Mouse (Mus musculus) midbrain, embryonic 15.5 days (tissue): ENCODE measurements around the gene Cln5. TPM values are rescaled to one million over a fixed set of nuclear protein-coding genes. Genes with fewer than 3 reads are reported as not detected.

Experiments used
- ATAC-seq: fragments of 200-750 bp; cut with Nextera tagmentation; replicated peaks from 2 replicates; pipeline ENCODE4 v1.8.0; 2017; ENCODE audit warnings: moderate TSS enrichment
- H3K27ac ChIP-seq: fragments of 300-500 bp; sonication (generic); 2 replicates; pipeline ENCODE4 v1.5.1; 2015; ENCODE audit warnings: mild to moderate bottlenecking, inconsistent platforms
- H3K27me3 ChIP-seq: fragments of 300-500 bp; sonication (generic); replicated peaks from 2 replicates; pipeline ENCODE4 v1.6.1; 2015; ENCODE audit warnings: inconsistent platforms
- H3K36me3 ChIP-seq: fragments of 300-500 bp; sonication (generic); replicated peaks from 2 replicates; pipeline ENCODE4 v1.6.1; 2015; ENCODE audit warnings: inconsistent platforms
- H3K4me1 ChIP-seq: fragments of 300-500 bp; sonication (generic); 2 replicates; pipeline ENCODE4 v1.6.1; 2015; ENCODE audit warnings: inconsistent platforms
- H3K4me2 ChIP-seq: fragments of 300-500 bp; sonication (generic); 2 replicates; pipeline ENCODE4 v1.6.1; 2015; ENCODE audit warnings: inconsistent platforms, mild to moderate bottlenecking, moderate library complexity
- H3K4me3 ChIP-seq: fragments of 300-500 bp; sonication (generic); 2 replicates; pipeline ENCODE4 v1.5.1; 2015; ENCODE audit warnings: mild to moderate bottlenecking, inconsistent platforms
- H3K9ac ChIP-seq: fragments of 300-500 bp; sonication (generic); 2 replicates; pipeline ENCODE4 v1.6.1; 2015; ENCODE audit warnings: mild to moderate bottlenecking, inconsistent platforms
- H3K9me3 ChIP-seq: fragments of 300-500 bp; sonication (generic); 2 replicates; pipeline ENCODE4 v1.6.1; 2016; ENCODE audit warnings: inconsistent platforms
- WGBS: fragments of 180-500 bp; shearing (Covaris S2); methylation state at CpG from one replicate; pipeline ENCODE4 v1.1.7; 2015; ENCODE audit warnings: mixed read lengths; 5-methylcytosine and 5-hydroxymethylcytosine counted together
- polyA plus RNA-seq: library from polyadenylated mRNA; unstranded; fragments of >200 nt; fragmentation: Nextera tagmentation; extraction: Ambion mirVana; gene quantifications from 2 replicates; pipeline ENCODE4 v1.2.1, GENCODE M21; 2015

Gene Cln5
- polyA plus RNA-seq, 1 experiment from 2014 or later, result 11.6 TPM

DNA sequence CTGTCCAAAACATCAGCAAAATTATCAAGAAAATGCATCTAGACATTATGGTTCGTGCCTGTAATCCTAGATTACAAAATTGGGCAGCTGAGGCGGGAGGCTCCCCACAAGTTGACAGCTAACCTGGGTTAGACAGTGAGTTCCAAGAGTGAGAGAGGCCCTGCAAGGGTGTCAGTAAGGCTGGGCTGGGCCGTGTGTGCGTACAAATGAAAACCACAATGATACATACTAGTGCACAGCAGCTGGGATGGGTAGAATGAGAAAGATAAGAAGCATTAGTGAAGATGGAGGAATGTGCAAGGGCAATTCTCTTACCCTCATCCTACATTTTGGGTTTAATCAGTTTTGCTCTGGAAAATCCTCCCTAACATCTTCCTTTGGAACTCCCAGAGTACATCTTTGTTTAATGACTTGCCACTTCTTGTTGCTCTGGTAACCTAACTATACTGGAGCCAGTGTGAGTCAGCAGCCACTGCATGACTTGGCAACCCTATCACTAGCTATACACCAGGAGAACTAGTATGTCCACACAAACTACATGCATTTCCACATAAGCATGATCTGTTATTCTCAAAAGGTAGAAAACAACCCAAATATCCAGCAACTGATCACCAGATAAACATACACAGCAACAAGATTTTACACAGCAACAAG, 16.8 kb downstream of the Cln5 start:
- no peaks in the 10 kb centered on the region for H3K4me1 ChIP-seq
- no peaks in the 10 kb centered on the region for H3K9me3 ChIP-seq
- H3K4me3 ChIP-seq, result no peak overlapping the region
- no peak for ATAC-seq
- 99% methylated on average over 4 of the region's 4 CpGs for WGBS
- H3K4me2 ChIP-seq, result no peak overlapping the region
- H3K27ac ChIP-seq, result no peak overlapping the region
- no peak overlapping the region for H3K9ac ChIP-seq
- no peaks in the 10 kb centered on the region for H3K27me3 ChIP-seq
- H3K36me3 ChIP-seq, result peaks cover 26% of the 10 kb centered on the region

DNA sequence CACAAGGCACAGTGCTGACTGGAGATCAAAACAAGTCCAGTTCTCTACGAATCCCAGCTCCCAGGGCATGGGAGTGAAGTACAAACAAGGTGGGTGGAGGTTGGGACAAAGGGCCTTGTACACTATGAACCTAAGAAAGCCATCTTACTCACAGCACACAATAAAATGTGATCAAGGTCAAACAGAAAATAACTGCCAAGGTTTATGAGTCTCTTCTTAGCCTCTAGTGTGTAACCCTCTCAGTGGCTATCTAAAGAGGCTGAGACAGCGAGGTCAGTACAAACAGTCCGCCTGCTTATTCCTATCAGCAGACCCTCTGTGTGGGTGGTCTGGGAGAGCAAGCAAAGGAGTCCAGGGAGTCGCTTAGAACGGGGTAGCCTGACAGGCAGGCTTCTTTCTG, 17.8 kb downstream of the Cln5 start:
- Histone ChIP-seq H3K9me3 (no peaks in the 10 kb centered on the region), H3K9ac (no peak overlapping the region), H3K4me2 (no peak overlapping the region), H3K27ac (no peak overlapping the region), H3K4me3 (no peak overlapping the region), H3K4me1 (no peaks in the 10 kb centered on the region), H3K36me3 (peaks cover 23% of the 10 kb centered on the region), H3K27me3 (no peaks in the 10 kb centered on the region)
- 89% methylated on average over 5 of the region's 5 CpGs for whole genome bisulfite sequencing
- no peak for ATAC-seq

DNA sequence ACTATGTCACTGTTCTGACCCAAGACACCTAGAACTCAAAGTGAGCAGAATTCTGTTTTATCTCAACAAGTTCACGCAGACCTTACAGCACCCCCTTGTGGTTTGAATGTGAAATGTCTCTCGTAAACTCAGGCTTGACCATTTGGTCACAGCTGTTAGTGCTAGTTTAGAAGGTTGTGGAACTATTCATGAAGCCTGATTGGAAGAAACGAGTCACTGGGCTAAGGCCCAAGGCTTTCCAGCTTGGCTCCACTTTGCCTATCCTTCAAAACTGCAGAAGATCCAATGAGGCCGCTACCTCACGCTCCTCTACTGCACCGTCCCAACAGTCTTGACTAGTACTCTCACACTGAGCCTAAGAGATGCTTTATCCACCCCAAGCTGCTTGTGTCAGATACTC, 18.6 kb downstream of the Cln5 start:
- 76% methylated on average over 6 of the region's 6 CpGs for WGBS
- H3K36me3 ChIP-seq, result peaks cover 19% of the 10 kb centered on the region
- H3K9me3 ChIP-seq, result no peaks in the 10 kb centered on the region

DNA sequence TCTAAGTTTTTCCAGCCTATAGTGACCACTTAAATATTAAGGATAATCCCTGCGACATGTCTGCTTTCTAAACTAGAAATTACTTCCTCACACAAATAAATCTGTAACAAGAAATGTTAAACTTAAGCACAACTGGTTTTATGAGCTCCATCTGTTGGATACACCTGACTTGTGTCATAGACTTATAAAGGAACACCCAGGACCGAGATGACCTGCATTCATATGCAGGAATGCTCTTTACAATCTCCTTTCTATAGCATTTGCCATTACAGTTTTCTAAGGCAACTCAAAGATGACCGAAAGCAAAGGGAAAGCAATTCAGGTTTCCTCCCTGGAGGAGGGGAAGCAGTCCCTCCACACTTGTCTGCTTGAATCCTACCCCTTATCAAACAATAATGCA, 23.2 kb downstream of the Cln5 start:
- no peak for ATAC-seq
- H3K36me3 ChIP-seq, result peaks cover 5% of the 10 kb centered on the region
- no peak overlapping the region for H3K27ac ChIP-seq
- H3K9me3 ChIP-seq, result no peaks in the 10 kb centered on the region
- no peak overlapping the region for H3K9ac ChIP-seq
- H3K27me3 ChIP-seq, result no peaks in the 10 kb centered on the region
- 89% methylated on average over 3 of the region's 3 CpGs for WGBS
- H3K4me2 ChIP-seq, result no peak overlapping the region
- peaks cover 31% of the 10 kb centered on the region for H3K4me1 ChIP-seq
- H3K4me3 ChIP-seq, result no peak overlapping the region

More for the DNA sequence above, 18.6 kb downstream of the Cln5 start:
- no peak for ATAC-seq
- Histone ChIP-seq H3K4me3 (no peak overlapping the region), H3K27me3 (no peaks in the 10 kb centered on the region), H3K4me2 (no peak overlapping the region), H3K9ac (no peak overlapping the region), H3K27ac (no peak overlapping the region), H3K4me1 (no peaks in the 10 kb centered on the region)

DNA sequence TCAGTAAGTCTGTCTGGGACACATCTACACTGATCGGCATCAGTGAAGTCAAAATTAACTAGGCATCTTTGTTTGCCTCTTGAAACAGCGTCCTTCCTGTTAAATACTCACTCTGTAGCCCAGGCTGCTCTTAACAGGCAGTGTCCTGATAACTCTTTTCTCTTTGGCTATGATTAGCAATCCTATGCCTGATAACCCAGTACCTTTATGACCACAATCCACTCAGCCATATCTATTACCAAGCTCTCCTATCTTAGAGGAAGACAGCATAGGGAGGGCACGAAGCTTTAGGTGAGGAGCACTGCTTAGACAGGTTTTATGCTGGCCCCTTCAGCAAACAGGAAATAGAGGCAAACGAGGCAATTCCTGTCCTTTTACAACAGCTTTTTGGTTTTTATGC, 23.7 kb downstream of the Cln5 start:
- no peaks in the 10 kb centered on the region for H3K9me3 ChIP-seq
- H3K4me3 ChIP-seq, result no peak overlapping the region
- H3K36me3 ChIP-seq, result peaks cover 2% of the 10 kb centered on the region
- ATAC-seq, result no peak
- H3K27me3 ChIP-seq, result no peaks in the 10 kb centered on the region
- H3K4me2 ChIP-seq, result no peak overlapping the region
- no peak overlapping the region for H3K9ac ChIP-seq
- 86% methylated on average over 4 of the region's 4 CpGs for WGBS
- H3K4me1 ChIP-seq, result peaks cover 31% of the 10 kb centered on the region
- no peak overlapping the region for H3K27ac ChIP-seq

DNA sequence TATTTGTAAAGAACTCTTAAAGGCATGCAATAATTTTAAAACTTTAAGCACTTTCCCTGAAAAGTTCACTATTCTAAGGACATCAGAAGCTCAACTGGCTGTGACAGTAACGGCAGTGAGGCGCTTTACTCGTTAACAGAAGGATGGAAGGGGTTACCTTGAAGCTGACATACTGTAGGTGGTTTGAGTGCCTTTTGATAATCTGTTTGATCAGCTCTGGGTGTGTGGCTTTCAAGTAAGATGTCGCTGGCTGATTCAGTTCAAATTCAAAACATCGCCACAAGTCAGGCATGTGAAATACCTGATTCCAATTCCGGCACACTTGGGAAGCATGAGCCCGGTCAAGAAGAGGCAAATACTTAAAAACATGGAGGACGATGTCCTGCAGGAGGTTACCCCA, 25.0 kb downstream of the Cln5 start:
- H3K4me3 ChIP-seq, result no peak overlapping the region
- no peaks in the 10 kb centered on the region for H3K36me3 ChIP-seq
- no peaks in the 10 kb centered on the region for H3K9me3 ChIP-seq
- H3K9ac ChIP-seq, result no peak overlapping the region
- H3K4me1 ChIP-seq, result peaks cover 31% of the 10 kb centered on the region
- 85% methylated on average over 8 of the region's 8 CpGs for WGBS
- no peak overlapping the region for H3K27ac ChIP-seq
- no peaks in the 10 kb centered on the region for H3K27me3 ChIP-seq
- no peak for ATAC-seq
- no peak overlapping the region for H3K4me2 ChIP-seq

DNA sequence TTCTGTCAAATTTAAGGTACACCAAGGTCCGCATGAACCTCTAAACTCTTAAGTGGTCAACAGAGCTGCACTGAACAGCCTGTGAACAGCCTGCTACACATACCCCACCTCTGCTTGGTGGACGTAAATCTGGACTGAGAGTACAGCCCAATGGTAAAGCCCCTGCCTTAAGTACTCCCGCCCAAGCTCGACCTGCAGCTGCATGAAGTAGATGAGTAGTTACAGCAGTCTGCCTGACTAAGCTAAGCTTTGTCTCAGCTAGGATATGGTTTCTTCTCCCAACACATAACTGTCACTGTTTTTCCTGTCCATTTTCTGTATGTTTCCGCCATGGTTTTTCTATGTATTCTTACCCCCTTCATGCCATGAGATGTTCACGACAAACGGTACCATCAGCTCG, 25.8 kb downstream of the Cln5 start:
- Histone ChIP-seq H3K4me1 (peaks cover 31% of the 10 kb centered on the region), H3K27me3 (no peaks in the 10 kb centered on the region), H3K4me2 (no peak overlapping the region), H3K9ac (no peak overlapping the region), H3K36me3 (no peaks in the 10 kb centered on the region), H3K4me3 (no peak overlapping the region), H3K9me3 (no peaks in the 10 kb centered on the region), H3K27ac (no peak overlapping the region)
- ATAC-seq, result no peak
- 91% methylated on average over 8 of the region's 8 CpGs for whole genome bisulfite sequencing

DNA sequence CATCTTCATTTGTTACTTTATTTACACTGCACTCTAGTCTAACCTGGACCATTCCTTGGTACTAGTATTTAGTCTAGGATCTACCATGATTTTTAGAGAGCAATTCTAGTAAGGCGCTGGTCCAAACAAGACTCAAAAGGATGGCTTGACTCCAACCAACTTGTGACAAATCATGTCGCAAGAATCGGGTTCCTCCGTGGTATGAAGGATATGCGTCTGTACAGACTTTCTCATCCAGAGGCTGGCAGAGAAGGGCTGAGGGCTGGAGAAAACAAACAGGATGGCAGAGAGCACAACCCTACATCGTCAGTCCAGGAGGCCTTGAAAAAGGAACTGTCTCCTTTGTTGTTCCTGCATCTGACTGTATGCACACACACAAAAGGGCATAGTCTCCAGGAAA, 26.6 kb downstream of the Cln5 start:
- WGBS, result 83% methylated on average over 6 of the region's 6 CpGs
- Histone ChIP-seq H3K9ac (no peak overlapping the region), H3K9me3 (no peaks in the 10 kb centered on the region), H3K4me3 (no peak overlapping the region), H3K4me1 (peaks cover 31% of the 10 kb centered on the region), H3K27ac (no peak overlapping the region), H3K4me2 (0 out of 2 replicates have a peak overlapping the region, but pooled peaks have one; percentile 8), H3K36me3 (no peaks in the 10 kb centered on the region), H3K27me3 (no peaks in the 10 kb centered on the region)
- no peak for ATAC-seq

DNA sequence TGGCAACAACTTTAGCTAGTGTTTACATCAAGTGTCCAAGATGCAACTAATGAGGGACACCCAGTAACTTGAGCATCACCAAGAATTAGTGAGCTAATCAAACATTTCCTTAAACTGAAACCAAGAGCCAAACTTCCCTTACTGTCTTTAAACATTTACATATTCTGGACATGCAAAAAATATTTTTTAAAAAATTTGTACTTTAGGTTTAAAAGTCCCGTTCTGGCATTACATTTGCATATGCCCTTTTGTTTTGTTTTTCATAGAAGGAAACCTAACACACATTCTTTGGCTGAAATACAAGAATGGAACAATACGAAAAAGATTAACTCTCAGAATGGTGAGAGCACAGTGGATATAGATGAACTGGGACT, 28.2 kb downstream of the Cln5 start:
- H3K9ac ChIP-seq, result peak overlapping the region; percentile 98
- H3K27ac ChIP-seq, result peak overlapping the region; percentile 98
- H3K9me3 ChIP-seq, result no peaks in the 10 kb centered on the region
- WGBS, result 1% methylated on average over 2 of the region's 2 CpGs
- H3K27me3 ChIP-seq, result no peaks in the 10 kb centered on the region
- peak overlapping the region; percentile 83 for H3K4me2 ChIP-seq
- no peak for ATAC-seq
- H3K4me3 ChIP-seq, result peak overlapping the region; percentile 97
- H3K4me1 ChIP-seq, result peaks cover 31% of the 10 kb centered on the region
- H3K36me3 ChIP-seq, result no peaks in the 10 kb centered on the region

DNA sequence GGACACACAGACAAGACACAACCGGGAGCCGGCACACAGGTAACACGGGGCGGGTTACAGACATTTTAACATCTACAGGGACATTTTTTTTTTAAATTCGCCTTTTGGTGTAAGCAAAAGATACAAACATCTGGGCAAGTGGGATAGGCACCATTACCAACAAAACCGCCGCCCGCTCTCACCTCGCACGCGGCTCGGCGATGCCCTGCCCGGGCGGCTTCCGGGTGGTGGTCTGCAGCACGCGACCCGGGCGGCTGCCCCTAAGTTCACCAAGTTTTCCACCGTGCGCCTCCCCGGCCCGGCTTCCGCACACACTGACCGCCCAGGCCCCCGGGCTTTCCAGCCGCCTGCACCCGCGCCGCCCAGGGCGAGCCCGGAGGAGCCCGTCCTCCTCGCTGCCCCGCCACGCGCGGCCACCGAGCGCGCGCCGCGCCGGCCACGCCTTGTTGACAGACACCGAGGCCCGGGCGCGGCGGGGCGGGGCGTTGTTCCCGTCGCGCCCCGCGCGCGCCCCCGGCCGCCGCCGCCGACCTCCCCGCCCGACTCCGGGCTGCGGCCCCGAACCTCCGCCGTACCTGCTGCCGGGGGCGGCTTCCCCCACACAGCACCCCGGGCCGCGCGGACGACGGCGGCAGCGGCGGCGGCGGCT, 28.7 kb downstream of the Cln5 start:
- H3K4me2 ChIP-seq, result peak overlapping the region; percentile 83
- 2% methylated on average over 69 of the region's 86 CpGs for WGBS
- H3K9me3 ChIP-seq, result no peaks in the 10 kb centered on the region
- peak overlapping the region; percentile 97 for H3K4me3 ChIP-seq
- peak overlapping the region; percentile 98 for H3K9ac ChIP-seq
- no peaks in the 10 kb centered on the region for H3K27me3 ChIP-seq
- H3K36me3 ChIP-seq, result no peaks in the 10 kb centered on the region
- H3K27ac ChIP-seq, result peak overlapping the region; percentile 98
- H3K4me1 ChIP-seq, result peaks cover 30% of the 10 kb centered on the region
- peak; percentile 87 for ATAC-seq

DNA sequence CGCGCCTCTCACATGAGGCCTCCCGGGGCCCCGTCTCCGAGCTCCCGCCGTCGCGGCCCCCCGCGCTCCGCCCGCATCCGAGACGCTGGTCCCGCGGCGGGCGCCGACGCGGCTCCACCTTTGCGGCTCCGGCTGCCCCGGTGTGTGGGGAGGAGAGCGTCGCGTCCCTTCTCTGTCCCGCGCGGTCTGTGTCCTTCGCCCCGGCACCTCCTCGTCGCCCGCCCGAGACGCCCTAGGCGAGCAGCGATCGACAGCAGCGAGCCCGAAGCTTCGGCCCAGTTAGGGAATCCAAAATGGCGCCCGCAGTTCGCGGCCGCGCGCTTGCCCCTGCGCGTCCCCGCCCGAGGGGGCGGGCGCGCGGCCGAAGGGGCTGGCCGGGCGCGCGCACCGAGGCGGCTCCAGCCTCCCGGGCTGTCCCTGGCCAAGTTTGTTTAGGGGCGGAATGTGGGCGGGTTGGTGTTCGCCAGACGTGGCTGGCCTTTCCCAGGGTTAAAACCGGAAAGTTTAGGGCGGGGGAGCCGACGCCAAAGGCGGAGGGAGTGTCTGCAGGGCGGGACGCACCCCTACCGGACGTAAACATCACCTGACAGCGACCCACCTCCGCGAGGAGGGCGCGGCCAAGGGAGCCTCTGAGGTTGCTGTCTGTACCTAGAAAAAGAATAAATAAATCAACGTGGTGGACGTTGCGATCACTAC, 29.4 kb downstream of the Cln5 start, which contains the start of gene Fbxl3:
TSS of gene Fbxl3 (minus strand) at position 329 of the 696 bp plus-strand sequence.
- Histone ChIP-seq H3K4me3 (peak within 1 kb of the TSS; percentile 97), H3K36me3 (no peaks in the 10 kb centered on the region), H3K9ac (peak within 1 kb of the TSS; percentile 98), H3K4me1 (peaks cover 28% of the 10 kb centered on the region), H3K9me3 (no peaks in the 10 kb centered on the region), H3K27me3 (no peaks in the 10 kb centered on the region), H3K27ac (peak within 1 kb of the TSS; percentile 98), H3K4me2 (peak within 1 kb of the TSS; percentile 83)
- WGBS, result under 1% methylated on average over 88 of the region's 88 CpGs
- ATAC-seq, result peak; percentile 85

DNA sequence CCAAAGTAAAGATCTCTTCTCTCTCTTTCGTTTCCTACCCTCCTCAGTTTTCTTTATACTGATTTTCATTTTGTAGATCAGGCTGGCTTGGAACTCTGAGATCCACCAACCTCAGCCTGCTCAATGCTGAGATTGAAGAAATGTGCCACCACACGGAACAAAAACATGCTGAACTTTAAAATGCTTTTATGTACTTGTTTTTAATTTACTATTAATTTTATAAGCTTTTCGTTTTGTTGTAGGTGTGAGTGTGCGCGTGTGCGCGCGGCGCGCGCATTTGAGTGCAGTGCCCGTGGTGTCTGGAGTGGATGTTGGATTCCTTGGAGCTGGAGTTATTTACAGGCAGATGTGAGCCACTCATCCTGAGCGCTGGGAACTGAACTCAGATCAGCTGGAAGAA, 30.3 kb downstream of the Cln5 start:
- peaks cover 24% of the 10 kb centered on the region for H3K4me1 ChIP-seq
- H3K4me2 ChIP-seq, result no peak overlapping the region
- no peak overlapping the region for H3K27ac ChIP-seq
- H3K27me3 ChIP-seq, result no peaks in the 10 kb centered on the region
- H3K9ac ChIP-seq, result no peak overlapping the region
- no peak overlapping the region for H3K4me3 ChIP-seq
- H3K9me3 ChIP-seq, result no peaks in the 10 kb centered on the region
- no peaks in the 10 kb centered on the region for H3K36me3 ChIP-seq
- WGBS, result 83% methylated on average over 13 of the region's 13 CpGs
- no peak for ATAC-seq
